7 mouse cellular contexts compared by ENCODE assay signal in genomic region chr8:126978535-126978934, GRCm38 (mm10). TPM values are rescaled to one million over a fixed set of nuclear protein-coding genes. Genes with fewer than 3 reads are reported as not detected.
DNase-seq lines count a peak whose midpoint lies in the region; ATAC-seq lines count a peak whose summit lies in the region.
"Not testable (repeated sequence)": the region's sequence is repeated elsewhere in the genome, so short reads cannot be mapped to it uniquely, and the experiment has no call there.

No protein-coding gene starts in this region.

- WGBS in embryonic facial prominence, embryonic 12.5 days = 47% methylated on average over 3 of the region's 3 CpGs
- WGBS in forebrain, embryonic 14.5 days = 37% methylated on average over 2 of the region's 3 CpGs
- 41% methylated on average over 2 of the region's 3 CpGs for WGBS in heart, embryonic 16.5 days
- 40% methylated on average over 2 of the region's 3 CpGs for WGBS in kidney, embryonic 14.5 days
- WGBS in limb, embryonic 15.5 days = 34% methylated on average over 2 of the region's 3 CpGs
- WGBS in lung, embryonic 15.5 days = 31% methylated on average over 2 of the region's 3 CpGs
- 39% methylated on average over 3 of the region's 3 CpGs for WGBS in neural tube, embryonic 13.5 days

- H3K4me2 ChIP-seq in embryonic facial prominence, embryonic 12.5 days (replicated peaks) = peak overlapping the region; percentile 46
- peak overlapping the region; percentile 36; the same call in 1 of the 2 replicates for H3K4me2 ChIP-seq in forebrain, embryonic 14.5 days (ENCODE audit: low read length)
- peak overlapping the region; percentile 66 for H3K4me2 ChIP-seq in heart, embryonic 16.5 days (ENCODE audit: low read depth, low read length)
- peak overlapping the region; percentile 48 for H3K4me2 ChIP-seq in kidney, embryonic 14.5 days (replicated peaks; ENCODE audit: low read depth, low read length)
- peak overlapping the region; percentile 46 for H3K4me2 ChIP-seq in limb, embryonic 15.5 days
- peak overlapping the region; percentile 53 for H3K4me2 ChIP-seq in lung, embryonic 15.5 days
- H3K4me2 ChIP-seq in neural tube, embryonic 13.5 days = 0 out of 2 replicates have a peak overlapping the region, but pooled peaks have one; percentile 44

- H3K36me3 ChIP-seq in embryonic facial prominence, embryonic 12.5 days; forebrain, embryonic 14.5 days (ENCODE audit: control insufficient read depth, insufficient read depth, low read length); heart, embryonic 16.5 days (ENCODE audit: control insufficient read depth, insufficient read depth); kidney, embryonic 14.5 days (ENCODE audit: control insufficient read depth, insufficient read depth, low read length); limb, embryonic 15.5 days; lung, embryonic 15.5 days; neural tube, embryonic 13.5 days: not testable (repeated sequence)

- H3K4me3 ChIP-seq in embryonic facial prominence, embryonic 12.5 days = 0 out of 2 replicates have a peak overlapping the region, but pooled peaks have one; percentile 29
- not testable (repeated sequence) for H3K4me3 ChIP-seq in forebrain, embryonic 14.5 days (ENCODE audit: low read depth, low read length); neural tube, embryonic 13.5 days
- H3K4me3 ChIP-seq in heart, embryonic 16.5 days (ENCODE audit: low read length) = peak overlapping the region; percentile 47
- peak overlapping the region; percentile 27; the same call in 1 of the 2 replicates for H3K4me3 ChIP-seq in kidney, embryonic 14.5 days (ENCODE audit: low read length)
- H3K4me3 ChIP-seq in limb, embryonic 15.5 days = peak overlapping the region; percentile 32; the same call in 1 of the 2 replicates
- peak overlapping the region; percentile 34 for H3K4me3 ChIP-seq in lung, embryonic 15.5 days

- H3K27me3 ChIP-seq in embryonic facial prominence, embryonic 12.5 days = peaks cover 13% of the 10 kb centered on the region
- not testable (repeated sequence) for H3K27me3 ChIP-seq in forebrain, embryonic 14.5 days (replicated peaks; ENCODE audit: control insufficient read depth, insufficient read depth, low read length); heart, embryonic 16.5 days (ENCODE audit: control insufficient read depth, insufficient read depth, low read length); kidney, embryonic 14.5 days (ENCODE audit: control insufficient read depth, insufficient read depth, low read length); limb, embryonic 15.5 days
- peaks cover 12% of the 10 kb centered on the region; the same call in 1 of the 2 replicates for H3K27me3 ChIP-seq in lung, embryonic 15.5 days
- H3K27me3 ChIP-seq in neural tube, embryonic 13.5 days = peaks cover 32% of the 10 kb centered on the region

- not testable (repeated sequence) for H3K9me3 ChIP-seq in embryonic facial prominence, embryonic 12.5 days; forebrain, embryonic 14.5 days (replicated peaks; ENCODE audit: control insufficient read depth, low read length); heart, embryonic 16.5 days (replicated peaks; ENCODE audit: control insufficient read depth, low read length); kidney, embryonic 14.5 days (ENCODE audit: control insufficient read depth, low read length); limb, embryonic 15.5 days; lung, embryonic 15.5 days; neural tube, embryonic 13.5 days

- not testable (repeated sequence) for H3K4me1 ChIP-seq in embryonic facial prominence, embryonic 12.5 days; forebrain, embryonic 14.5 days (ENCODE audit: control insufficient read depth, insufficient read depth, low read length); heart, embryonic 16.5 days (ENCODE audit: control insufficient read depth, insufficient read depth, low read length); kidney, embryonic 14.5 days (ENCODE audit: control insufficient read depth, insufficient read depth, low read length); limb, embryonic 15.5 days; neural tube, embryonic 13.5 days (replicated peaks)
- peaks cover 15% of the 10 kb centered on the region for H3K4me1 ChIP-seq in lung, embryonic 15.5 days

- not testable (repeated sequence) for H3K27ac ChIP-seq in embryonic facial prominence, embryonic 12.5 days; forebrain, embryonic 14.5 days (ENCODE audit: low read depth, low read length); heart, embryonic 16.5 days (ENCODE audit: low read length); kidney, embryonic 14.5 days (ENCODE audit: low read depth, low read length); limb, embryonic 15.5 days; lung, embryonic 15.5 days; neural tube, embryonic 13.5 days (replicated peaks)

- DNase-seq in forebrain, embryonic 14.5 days (ENCODE audit: low spot score) = not testable (repeated sequence)

- not testable (repeated sequence) for H3K9ac ChIP-seq in embryonic facial prominence, embryonic 12.5 days; forebrain, embryonic 14.5 days (ENCODE audit: low read length); heart, embryonic 16.5 days (ENCODE audit: low read length); kidney, embryonic 14.5 days (ENCODE audit: low read depth, low read length); limb, embryonic 15.5 days; neural tube, embryonic 13.5 days
- 0 out of 2 replicates have a peak overlapping the region, but pooled peaks have one; percentile 20 for H3K9ac ChIP-seq in lung, embryonic 15.5 days

- ATAC-seq in embryonic facial prominence, embryonic 12.5 days (ENCODE audit: insufficient number of reproducible peaks, insufficient read depth, low FRiP score, low TSS enrichment); forebrain, embryonic 14.5 days; heart, embryonic 16.5 days (replicated peaks; ENCODE audit: extremely low read depth, insufficient read depth, low FRiP score); kidney, embryonic 14.5 days (ENCODE audit: low FRiP score, low TSS enrichment); limb, embryonic 15.5 days (ENCODE audit: insufficient number of reproducible peaks, low FRiP score, low TSS enrichment, low read depth); lung, embryonic 15.5 days (ENCODE audit: borderline replicate concordance, extremely low read depth, low FRiP score, low TSS enrichment); neural tube, embryonic 13.5 days (ENCODE audit: low read depth): not testable (repeated sequence)

RNA-seq across cellular contexts. Expression of gene Rbm34, which starts 7.7 kb away (rescaled TPM):
- 31.3 and 35.4 TPM in 2 replicates for polyA plus RNA-seq in embryonic facial prominence, embryonic 12.5 days (2016; fragmentation: Nextera tagmentation; extraction: Ambion mirVana)
- 19.7 and 22.1 TPM in 2 replicates for polyA plus RNA-seq in forebrain, embryonic 14.5 days (2014; fragmentation: Nextera tagmentation; extraction: Ambion mirVana)
- 9.4 and 11.5 TPM in 2 replicates for polyA plus RNA-seq in heart, embryonic 16.5 days (2015; fragmentation: Nextera tagmentation; extraction: Ambion mirVana)
- polyA plus RNA-seq in kidney, embryonic 14.5 days (2014; fragmentation: Nextera tagmentation; extraction: Ambion mirVana) = 28.7 and 33.0 TPM in 2 replicates
- polyA plus RNA-seq in limb, embryonic 15.5 days (2015; fragmentation: Nextera tagmentation; extraction: Ambion mirVana) = 22.2 and 22.3 TPM in 2 replicates
- polyA plus RNA-seq in lung, embryonic 15.5 days (2015; fragmentation: Nextera tagmentation; extraction: Ambion mirVana) = 22.7 and 23.2 TPM in 2 replicates
- polyA plus RNA-seq in neural tube, embryonic 13.5 days (2015; fragmentation: Nextera tagmentation; extraction: Ambion mirVana) = 26.4 and 26.6 TPM in 2 replicates

RNA-seq across cellular contexts. Expression of gene Tomm20, which starts 32.9 kb away (rescaled TPM):
- polyA plus RNA-seq in embryonic facial prominence, embryonic 12.5 days (2016; fragmentation: Nextera tagmentation; extraction: Ambion mirVana) = 191 and 200 TPM in 2 replicates
- 218 and 229 TPM in 2 replicates for polyA plus RNA-seq in forebrain, embryonic 14.5 days (2014; fragmentation: Nextera tagmentation; extraction: Ambion mirVana)
- 196 and 200 TPM in 2 replicates for polyA plus RNA-seq in heart, embryonic 16.5 days (2015; fragmentation: Nextera tagmentation; extraction: Ambion mirVana)
- polyA plus RNA-seq in kidney, embryonic 14.5 days (2014; fragmentation: Nextera tagmentation; extraction: Ambion mirVana) = 262 and 292 TPM in 2 replicates
- polyA plus RNA-seq in limb, embryonic 15.5 days (2015; fragmentation: Nextera tagmentation; extraction: Ambion mirVana) = 184 and 185 TPM in 2 replicates
- polyA plus RNA-seq in lung, embryonic 15.5 days (2015; fragmentation: Nextera tagmentation; extraction: Ambion mirVana) = 208 TPM in 2 replicates
- polyA plus RNA-seq in neural tube, embryonic 13.5 days (2015; fragmentation: Nextera tagmentation; extraction: Ambion mirVana) = 201 and 211 TPM in 2 replicates
